Comparison of ENCODE assay signal across 9 mouse cellular contexts in the genomic region with DNA sequence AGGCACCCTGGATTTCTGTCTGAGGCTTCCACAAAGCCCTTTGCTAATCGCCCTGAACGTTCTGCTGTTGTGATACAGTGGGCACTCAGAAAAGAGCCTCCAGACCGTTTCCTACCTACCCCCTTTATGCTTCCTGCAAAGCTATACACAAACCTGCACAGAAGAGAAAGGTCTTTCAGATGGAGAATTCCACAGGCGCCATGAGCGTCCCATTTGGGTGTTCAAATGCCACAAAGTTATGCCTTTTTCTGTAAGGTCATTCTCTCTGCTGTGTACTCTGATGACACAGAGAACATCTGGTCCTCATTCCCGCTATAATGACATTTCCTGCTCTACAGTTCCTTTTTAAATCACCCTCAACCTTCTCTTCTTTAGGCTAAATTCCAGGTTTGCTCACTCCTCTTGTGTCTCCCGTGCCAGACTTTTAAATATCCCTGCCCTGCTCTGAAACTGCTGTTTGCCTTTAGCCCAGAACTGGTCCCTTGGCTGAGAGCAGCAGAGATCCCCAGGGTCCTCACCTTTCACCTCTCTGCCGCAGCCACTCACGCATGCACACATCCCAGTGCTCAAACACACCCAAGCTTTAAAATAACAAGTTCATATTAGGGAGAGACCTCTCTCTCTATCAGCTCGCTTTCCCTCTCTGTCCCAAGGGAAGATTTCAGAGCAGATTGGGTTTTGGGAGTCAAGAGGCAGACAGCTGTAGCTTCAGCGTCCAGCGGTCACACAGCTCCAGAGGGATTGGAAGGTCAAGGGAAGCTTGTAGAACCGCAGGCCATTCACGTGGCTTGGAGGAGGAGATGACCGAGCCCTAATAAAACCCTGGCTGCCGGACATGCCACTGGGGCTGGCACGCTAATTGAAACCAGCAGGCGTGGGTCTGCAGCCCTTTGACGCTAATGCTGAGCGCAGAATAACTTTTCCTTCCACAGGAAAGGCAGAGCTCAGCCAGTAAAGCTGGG.
DNase-seq lines count a peak whose midpoint lies in the region; ATAC-seq and TF ChIP-seq lines count a peak whose summit lies in the region.
"Had no signal": no experiment of that assay in that cellular context is flagged by ENCODE, and none has a peak within 500 bp of the region (broad histone marks: within the 10 kb centered on the region; RNA-seq: fewer than 3 reads in every experiment).

No protein-coding gene starts in this region.

- 0 out of 2 replicates have a peak, but pooled peaks have one; percentile 27 for TF ChIP-seq POLR2A in heart, adult 2 months (IDR thresholded peaks at IDR 0.05; ENCODE audit: insufficient read depth, low read depth, low read length)

- H3K9ac ChIP-seq in heart, adult 2 months (ENCODE audit: low read depth, low read length), result 0 out of 2 replicates have a peak overlapping the region, but pooled peaks have one; percentile 1
- no peak overlapping the region for H3K9ac ChIP-seq in midbrain, embryonic 12.5 days (replicated peaks)

- no peaks in the 10 kb centered on the region for H3K36me3 ChIP-seq in heart, adult 2 months (ENCODE audit: control insufficient read depth, insufficient read depth, low read length)
- no peaks in the 10 kb centered on the region for H3K36me3 ChIP-seq in midbrain, embryonic 12.5 days

- ATAC-seq in midbrain, embryonic 12.5 days (ENCODE audit: low FRiP score, low read depth), result peak; percentile 44; the same call in 1 of the 2 replicates

- no peaks in the 10 kb centered on the region for H3K27me3 ChIP-seq in heart, adult 2 months (ENCODE audit: control insufficient read depth, insufficient read depth, low read length)
- H3K27me3 ChIP-seq in midbrain, embryonic 12.5 days, result no peaks in the 10 kb centered on the region

- peak in 1 of 2 experiments; percentile 26 for DNase-seq in layer of hippocampus, adult 2 months (ENCODE audit: low spot score in 2 of 2)
- DNase-seq in layer of hippocampus, postnatal 10 days (ENCODE audit: low spot score in 2 of 2), result no peak
- DNase-seq in cerebellum, postnatal 14 days, result peak; percentile 9 to 29
- peak; percentile 52 to 69 for DNase-seq in heart, adult 2 months
- DNase-seq in kidney, adult 18-20 months, result peak; percentile 51
- peak; percentile 16 for DNase-seq in urinary bladder, postnatal 14 days (ENCODE audit: low spot score)
- no peak for DNase-seq in frontal cortex, postnatal 25 days (ENCODE audit: low spot score in 2 of 2)

- H3K4me2 ChIP-seq in midbrain, embryonic 12.5 days (replicated peaks), result peak overlapping the region; percentile 11; the same call in 1 of the 2 replicates

- peak overlapping the region; percentile 74 for H3K27ac ChIP-seq in layer of hippocampus, adult 2 months
- peak overlapping the region; percentile 54 for H3K27ac ChIP-seq in heart, adult 2 months
- H3K27ac ChIP-seq in midbrain, embryonic 12.5 days (replicated peaks), result no peak overlapping the region

- TF ChIP-seq CTCF in layer of hippocampus, adult 2 months (conservative IDR thresholded peaks at IDR 0.05), result no peak
- TF ChIP-seq CTCF in heart, adult 2 months (IDR thresholded peaks at IDR 0.05), result peak; percentile 14

- H3K4me1 ChIP-seq in heart, adult 2 months (ENCODE audit: control insufficient read depth, insufficient read depth, low read length), result peaks cover 7% of the 10 kb centered on the region
- 0 out of 2 replicates have a peak, but pooled peaks cover 4% of the 10 kb centered on the region for H3K4me1 ChIP-seq in midbrain, embryonic 12.5 days

- intact Hi-C loops in heart, adult 2 months (cut with DNase I), result no loop called here

- WGBS in heart, adult 2 months, result 28% methylated on average over 20 of the region's 20 CpGs
- 50% methylated on average over 20 of the region's 20 CpGs for WGBS in midbrain, embryonic 12.5 days

- no peaks in the 10 kb centered on the region for H3K79me2 ChIP-seq in heart, adult 2 months (replicated peaks; ENCODE audit: control insufficient read depth, insufficient read depth, low read length)

- no peaks in the 10 kb centered on the region for H3K9me3 ChIP-seq in midbrain, embryonic 12.5 days

- peak; percentile 79 for TF ChIP-seq EP300 in heart, adult 2 months (IDR thresholded peaks at IDR 0.05; ENCODE audit: insufficient read depth, low read depth, low read length)

- no peak overlapping the region for H3K4me3 ChIP-seq in layer of hippocampus, adult 2 months
- peak overlapping the region; percentile 3; the same call in 1 of the 2 replicates for H3K4me3 ChIP-seq in heart, adult 2 months
- H3K4me3 ChIP-seq in midbrain, embryonic 12.5 days, result no peak overlapping the region
- H3K4me3 ChIP-seq: erythroblast, embryonic 14.5 days had no signal

Comparison
In these comparisons a context has a peak if more than half of its experiments do, and no peak if none do; other contexts are left out.
1. DNase-seq: peak in cerebellum, postnatal 14 days (2 of 2), heart, adult 2 months (2 of 2), kidney, adult 18-20 months (single experiment) and urinary bladder, postnatal 14 days (single experiment); none in layer of hippocampus, postnatal 10 days (0 of 2) and frontal cortex, postnatal 25 days (0 of 2).